Mouse (Mus musculus): ENCODE results near the gene Olfr1417. TPM values are rescaled to one million over a fixed set of nuclear protein-coding genes. Genes with fewer than 3 reads are reported as not detected.

The Olfr1417 gene
- polyA plus RNA-seq, 1 experiment from 2014 or later, result 0.45 TPM

- Histone ChIP-seq H3K27ac (replicated peaks; ENCODE audit: low read depth, low read length) (no peak overlapping the region), H3K4me3 (replicated peaks; ENCODE audit: low read depth, low read length) (no peak overlapping the region), H3K9me3 (ENCODE audit: control insufficient read depth, low read length) (no peaks in the 10 kb centered on the region), H3K36me3 (ENCODE audit: control insufficient read depth, insufficient read depth, low read length) (no peaks in the 10 kb centered on the region), H3K4me2 (ENCODE audit: low read length) (no peak overlapping the region), H3K27me3 (ENCODE audit: control insufficient read depth, insufficient read depth, low read length) (no peaks in the 10 kb centered on the region), H3K4me1 (ENCODE audit: control insufficient read depth, insufficient read depth, low read length) (no peaks in the 10 kb centered on the region), H3K9ac (replicated peaks; ENCODE audit: low read length) (no peak overlapping the region)
- ATAC-seq (ENCODE audit: low FRiP score, low TSS enrichment) (no peak), DNase-seq (no peak)
- WGBS, result 86% methylated on average over 4 of the region's 4 CpGs
These were observed 7.3 kb upstream of the Olfr1417 start for GRCm38 (mm10) chr19:11846333-11846732.

DNA sequence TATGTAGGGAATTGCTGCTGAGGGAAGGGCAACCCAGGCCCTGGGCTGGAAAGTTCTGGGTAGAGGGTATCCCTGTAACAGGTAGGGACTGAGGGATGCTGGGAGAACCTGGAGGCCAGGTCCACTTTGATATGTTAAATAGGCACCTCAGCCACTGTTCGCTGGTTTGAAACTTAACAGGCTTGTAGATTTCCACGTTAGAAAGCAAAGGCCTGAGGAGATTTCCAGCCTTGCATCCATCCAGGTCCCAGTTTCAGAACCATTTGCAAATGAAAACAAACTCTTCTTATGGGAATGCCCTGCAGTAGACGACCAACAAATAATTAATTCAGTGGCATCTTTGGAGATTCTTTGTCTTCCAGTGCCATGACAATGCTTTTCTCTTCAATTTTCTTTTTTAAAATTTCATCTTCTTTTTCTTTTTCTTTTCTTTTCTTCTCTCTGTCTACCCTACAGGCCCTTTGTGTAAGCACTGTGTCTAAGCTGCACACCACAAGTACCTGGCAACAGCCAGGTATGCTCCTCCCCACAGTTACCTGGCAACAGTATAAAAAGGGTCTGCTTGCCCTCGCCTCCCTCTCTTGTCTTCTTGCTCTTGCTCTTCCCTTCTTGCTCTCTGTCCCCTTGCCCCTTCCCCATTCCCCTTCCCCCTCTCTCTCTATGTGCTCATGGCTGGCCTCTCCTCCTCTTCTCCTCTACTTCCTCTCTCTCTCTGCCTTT, 15.5 kb downstream of the Olfr1417 start:
- no peak for ATAC-seq (ENCODE audit: low FRiP score, low TSS enrichment)
- peaks cover 4% of the 10 kb centered on the region; the same call in 1 of the 2 replicates for H3K27me3 ChIP-seq (ENCODE audit: control insufficient read depth, insufficient read depth, low read length)
- H3K4me2 ChIP-seq (ENCODE audit: low read length), result no peak overlapping the region
- DNase-seq, result no peak
- no peak overlapping the region for H3K4me3 ChIP-seq (replicated peaks; ENCODE audit: low read depth, low read length)
- no peaks in the 10 kb centered on the region for H3K9me3 ChIP-seq (ENCODE audit: control insufficient read depth, low read length)
- H3K4me1 ChIP-seq (ENCODE audit: control insufficient read depth, insufficient read depth, low read length), result peaks cover 10% of the 10 kb centered on the region; the same call in 1 of the 2 replicates
- no peak overlapping the region for H3K27ac ChIP-seq (replicated peaks; ENCODE audit: low read depth, low read length)
- 33% methylated on average over 4 of the region's 4 CpGs for WGBS
- no peak overlapping the region for H3K9ac ChIP-seq (replicated peaks; ENCODE audit: low read length)
- H3K36me3 ChIP-seq (ENCODE audit: control insufficient read depth, insufficient read depth, low read length), result no peaks in the 10 kb centered on the region

DNA sequence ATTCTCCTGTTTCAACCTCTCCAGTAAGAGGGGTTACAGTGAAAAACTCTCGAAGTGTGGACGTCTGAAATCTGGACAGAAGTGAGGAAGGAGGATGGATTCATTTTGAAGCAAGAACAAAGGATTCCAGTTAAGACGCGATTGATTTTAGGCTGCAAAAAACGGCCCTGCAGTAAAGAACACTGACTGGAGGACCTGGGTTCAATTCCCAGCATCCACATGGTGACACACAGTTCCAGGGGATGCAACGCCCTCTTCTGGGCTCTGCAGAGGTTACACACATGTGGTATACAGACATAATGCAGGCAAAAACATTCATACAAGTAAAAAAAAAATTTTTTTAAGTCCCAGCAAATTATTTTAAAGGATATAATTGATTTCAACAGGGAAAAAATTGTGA, 18.8 kb downstream of the Olfr1417 start:
- DNase-seq (peak; percentile 43), ATAC-seq (ENCODE audit: low FRiP score, low TSS enrichment) (no peak)
- Histone ChIP-seq H3K27me3 (ENCODE audit: control insufficient read depth, insufficient read depth, low read length) (peaks cover 4% of the 10 kb centered on the region; the same call in 1 of the 2 replicates), H3K27ac (replicated peaks; ENCODE audit: low read depth, low read length) (no peak overlapping the region), H3K4me2 (ENCODE audit: low read length) (peak overlapping the region; percentile 84), H3K36me3 (ENCODE audit: control insufficient read depth, insufficient read depth, low read length) (no peaks in the 10 kb centered on the region), H3K9me3 (ENCODE audit: control insufficient read depth, low read length) (no peaks in the 10 kb centered on the region), H3K4me1 (ENCODE audit: control insufficient read depth, insufficient read depth, low read length) (peaks cover 10% of the 10 kb centered on the region; the same call in 1 of the 2 replicates), H3K9ac (replicated peaks; ENCODE audit: low read length) (no peak overlapping the region), H3K4me3 (replicated peaks; ENCODE audit: low read depth, low read length) (peak overlapping the region; percentile 79)
- 31% methylated on average over 6 of the region's 6 CpGs for WGBS

- H3K9me3 ChIP-seq (ENCODE audit: control insufficient read depth, low read length), result no peaks in the 10 kb centered on the region
- 0 out of 2 replicates have a peak overlapping the region, but pooled peaks have one; percentile 3 for H3K9ac ChIP-seq (replicated peaks; ENCODE audit: low read length)
- H3K4me2 ChIP-seq (ENCODE audit: low read length), result peak overlapping the region; percentile 84
- H3K27ac ChIP-seq (replicated peaks; ENCODE audit: low read depth, low read length), result no peak overlapping the region
- H3K4me1 ChIP-seq (ENCODE audit: control insufficient read depth, insufficient read depth, low read length), result peaks cover 10% of the 10 kb centered on the region; the same call in 1 of the 2 replicates
- DNase-seq (peak; percentile 92), ATAC-seq (ENCODE audit: low FRiP score, low TSS enrichment) (peak; percentile 70)
- H3K36me3 ChIP-seq (ENCODE audit: control insufficient read depth, insufficient read depth, low read length), result no peaks in the 10 kb centered on the region
- WGBS, result under 1% methylated on average over 15 of the region's 15 CpGs
- peaks cover 4% of the 10 kb centered on the region; the same call in 1 of the 2 replicates for H3K27me3 ChIP-seq (ENCODE audit: control insufficient read depth, insufficient read depth, low read length)
- H3K4me3 ChIP-seq (replicated peaks; ENCODE audit: low read depth, low read length), result peak overlapping the region; percentile 79
These were observed 19.2 kb downstream of the Olfr1417 start for GRCm38 (mm10) chr19:11819800-11820199.

DNA sequence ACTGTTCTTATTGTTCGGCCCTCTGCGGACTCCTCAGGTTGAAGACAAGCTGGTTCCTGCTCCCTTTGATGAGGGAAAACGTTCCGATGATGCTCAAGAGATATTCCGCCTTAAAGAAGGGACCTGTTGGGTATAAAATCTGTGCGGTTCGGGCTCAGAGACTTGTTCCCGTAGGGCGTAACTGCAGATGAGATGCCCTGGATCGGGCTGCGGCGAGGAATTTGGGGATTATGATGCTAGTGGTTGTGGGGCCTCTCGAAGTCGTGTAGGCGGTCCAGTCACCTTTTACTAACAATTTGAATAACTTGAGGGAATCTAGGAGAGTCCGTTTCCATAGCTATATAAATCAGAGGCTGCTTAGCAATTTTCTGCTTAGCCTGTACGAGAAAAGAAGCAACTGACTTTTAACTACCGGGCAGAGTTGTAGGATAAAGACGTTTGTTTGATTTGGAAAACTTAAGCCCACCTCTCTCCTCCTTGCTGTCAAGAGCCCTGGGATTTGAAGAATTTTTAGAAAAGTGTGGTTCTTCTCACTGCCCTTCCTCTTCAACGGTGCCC, 19.8 kb downstream of the Olfr1417 start, which contains the start of gene Stx3:
Gene Stx3 (minus strand): TSS at position 261 of the 558 bp plus-strand sequence.
- WGBS, result under 1% methylated on average over 20 of the region's 20 CpGs
- peak within 1 kb of the TSS; percentile 57 for H3K27ac ChIP-seq (replicated peaks; ENCODE audit: low read depth, low read length)
- peak within 1 kb of the TSS; percentile 79 for H3K4me3 ChIP-seq (replicated peaks; ENCODE audit: low read depth, low read length)
- H3K4me1 ChIP-seq (ENCODE audit: control insufficient read depth, insufficient read depth, low read length), result peaks cover 10% of the 10 kb centered on the region; the same call in 1 of the 2 replicates
- ATAC-seq (ENCODE audit: low FRiP score, low TSS enrichment) (no peak; the same call in 1 of the 2 replicates), DNase-seq (no peak)
- H3K36me3 ChIP-seq (ENCODE audit: control insufficient read depth, insufficient read depth, low read length), result no peaks in the 10 kb centered on the region
- H3K4me2 ChIP-seq (ENCODE audit: low read length), result peak within 1 kb of the TSS; percentile 84
- peaks cover 4% of the 10 kb centered on the region; the same call in 1 of the 2 replicates for H3K27me3 ChIP-seq (ENCODE audit: control insufficient read depth, insufficient read depth, low read length)
- H3K9me3 ChIP-seq (ENCODE audit: control insufficient read depth, low read length), result no peaks in the 10 kb centered on the region
- peak within 1 kb of the TSS; percentile 86 for H3K9ac ChIP-seq (replicated peaks; ENCODE audit: low read length)

DNA sequence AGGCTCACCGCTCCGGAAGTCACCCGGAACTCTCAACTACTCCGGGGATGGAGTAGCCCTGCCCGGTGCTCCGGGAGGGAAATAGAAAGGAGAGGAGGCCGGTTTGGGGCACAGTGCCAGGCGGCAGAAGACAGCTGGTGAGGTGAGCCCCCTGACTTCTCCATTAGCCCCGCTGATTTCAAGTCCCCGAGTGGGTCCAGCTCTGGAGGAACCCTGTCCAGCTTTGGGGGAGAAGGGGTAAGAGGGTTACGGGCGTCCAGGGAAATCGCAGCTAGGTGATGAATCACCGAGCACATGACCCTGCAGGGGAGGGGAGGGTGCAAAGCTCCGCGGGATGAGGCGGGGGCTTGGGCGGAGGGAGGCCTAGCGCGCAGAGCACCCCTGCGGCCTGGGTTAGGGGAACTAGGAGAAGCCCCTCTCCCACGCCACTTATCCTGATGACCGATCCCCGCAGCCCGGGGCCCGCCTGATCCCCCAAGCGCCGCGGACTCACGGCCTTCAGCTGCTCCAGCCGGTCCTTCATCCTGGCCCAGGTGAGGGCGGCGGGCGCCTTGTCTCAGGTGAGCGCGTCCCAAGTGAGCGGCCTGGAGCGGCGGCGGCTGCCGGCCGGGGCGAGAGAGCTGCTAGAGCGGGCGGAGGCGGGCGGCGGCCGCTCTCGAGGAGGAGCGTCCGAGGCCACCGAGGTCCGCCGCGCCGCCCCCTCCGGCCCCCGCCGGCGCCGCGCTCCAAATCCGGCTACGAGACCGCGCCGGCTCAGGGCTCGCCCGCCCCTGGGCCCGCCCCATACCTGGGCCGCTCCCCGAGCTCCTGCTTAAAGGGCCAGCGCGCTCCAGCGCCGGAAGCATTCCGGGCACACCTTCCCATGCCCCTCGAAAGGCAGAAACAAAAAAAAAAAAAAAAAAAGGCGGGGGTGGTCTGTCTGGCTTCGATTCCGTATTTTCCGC, 20.5 kb downstream of the Olfr1417 start:
- under 1% methylated on average over 82 of the region's 83 CpGs for WGBS
- H3K9ac ChIP-seq (replicated peaks; ENCODE audit: low read length), result peak overlapping the region; percentile 86

GRCm38 (mm10) chr19:11817586-11817985, 21.4 kb downstream of the Olfr1417 start:
- Histone ChIP-seq H3K4me2 (ENCODE audit: low read length) (peak overlapping the region; percentile 84), H3K4me3 (replicated peaks; ENCODE audit: low read depth, low read length) (peak overlapping the region; percentile 79), H3K36me3 (ENCODE audit: control insufficient read depth, insufficient read depth, low read length) (no peaks in the 10 kb centered on the region), H3K27ac (replicated peaks; ENCODE audit: low read depth, low read length) (no peak overlapping the region), H3K9me3 (ENCODE audit: control insufficient read depth, low read length) (no peaks in the 10 kb centered on the region), H3K9ac (replicated peaks; ENCODE audit: low read length) (no peak overlapping the region), H3K4me1 (ENCODE audit: control insufficient read depth, insufficient read depth, low read length) (peaks cover 17% of the 10 kb centered on the region), H3K27me3 (ENCODE audit: control insufficient read depth, insufficient read depth, low read length) (peaks cover 4% of the 10 kb centered on the region; the same call in 1 of the 2 replicates)
- ATAC-seq (ENCODE audit: low FRiP score, low TSS enrichment) (no peak), DNase-seq (peak; percentile 35)
- 11% methylated on average over 5 of the region's 5 CpGs for whole genome bisulfite sequencing

More for the DNA sequence above, 20.5 kb downstream of the Olfr1417 start:
- peak; percentile 73 for DNase-seq
- no peaks in the 10 kb centered on the region for H3K36me3 ChIP-seq (ENCODE audit: control insufficient read depth, insufficient read depth, low read length)
- no peaks in the 10 kb centered on the region for H3K9me3 ChIP-seq (ENCODE audit: control insufficient read depth, low read length)
- peak overlapping the region; percentile 79 for H3K4me3 ChIP-seq (replicated peaks; ENCODE audit: low read depth, low read length)
- H3K4me1 ChIP-seq (ENCODE audit: control insufficient read depth, insufficient read depth, low read length), result peaks cover 10% of the 10 kb centered on the region
- peaks cover 4% of the 10 kb centered on the region; the same call in 1 of the 2 replicates for H3K27me3 ChIP-seq (ENCODE audit: control insufficient read depth, insufficient read depth, low read length)
- H3K4me2 ChIP-seq (ENCODE audit: low read length), result peak overlapping the region; percentile 84
- peak; percentile 75 for ATAC-seq (ENCODE audit: low FRiP score, low TSS enrichment)
- peak overlapping the region; percentile 57 for H3K27ac ChIP-seq (replicated peaks; ENCODE audit: low read depth, low read length)

GRCm38 (mm10) chr19:11816706-11817105, 22.3 kb downstream of the Olfr1417 start:
- Histone ChIP-seq H3K36me3 (ENCODE audit: control insufficient read depth, insufficient read depth, low read length) (no peaks in the 10 kb centered on the region), H3K27me3 (ENCODE audit: control insufficient read depth, insufficient read depth, low read length) (peaks cover 4% of the 10 kb centered on the region; the same call in 1 of the 2 replicates), H3K4me1 (ENCODE audit: control insufficient read depth, insufficient read depth, low read length) (peaks cover 24% of the 10 kb centered on the region), H3K9me3 (ENCODE audit: control insufficient read depth, low read length) (no peaks in the 10 kb centered on the region), H3K27ac (replicated peaks; ENCODE audit: low read depth, low read length) (no peak overlapping the region), H3K9ac (replicated peaks; ENCODE audit: low read length) (no peak overlapping the region), H3K4me2 (ENCODE audit: low read length) (no peak overlapping the region; the same call in 1 of the 2 replicates), H3K4me3 (replicated peaks; ENCODE audit: low read depth, low read length) (no peak overlapping the region)
- DNase-seq (no peak), ATAC-seq (ENCODE audit: low FRiP score, low TSS enrichment) (no peak)
- 48% methylated on average over 6 of the region's 6 CpGs for whole genome bisulfite sequencing
